Mouse (Mus musculus): ENCODE results near the gene Nploc4. TPM values are rescaled to one million over a fixed set of nuclear protein-coding genes. Genes with fewer than 3 reads are reported as not detected.
A peak's percentile ranks its signal among the peaks of the same experiment; 100 is the strongest.

Gene Nploc4
- polyA plus RNA-seq, 1 experiment = 61.8 TPM

DNA sequence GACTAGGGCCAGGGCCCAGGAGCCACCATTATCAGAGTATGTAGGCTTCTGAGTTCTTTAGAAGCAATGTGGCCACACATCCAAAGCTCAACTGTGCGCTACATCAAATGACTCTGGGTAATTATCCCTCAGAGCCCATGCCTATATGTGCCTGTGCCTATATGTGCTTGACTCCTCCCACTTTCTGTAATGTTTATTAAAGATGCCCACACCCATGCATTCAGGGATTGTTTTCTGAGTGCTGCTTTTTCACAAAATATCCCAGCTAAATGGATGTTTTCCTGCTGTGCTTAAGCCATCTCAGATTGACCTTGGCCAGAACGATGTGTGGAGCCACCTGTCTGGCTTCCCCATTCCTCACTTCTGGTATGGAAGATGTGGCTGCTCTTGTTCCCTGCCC, 26.0 kb upstream of the Nploc4 start:
- H3K4me3 ChIP-seq = no peak overlapping the region
- H3K79me2 ChIP-seq (ENCODE audit: control insufficient read depth, insufficient read depth) = peaks cover 28% of the 10 kb centered on the region
- peaks cover 15% of the 10 kb centered on the region for H3K36me3 ChIP-seq (ENCODE audit: control insufficient read depth, insufficient read depth)
- H3ac ChIP-seq (ENCODE audit: control insufficient read depth, insufficient read length) = no peak overlapping the region
- TF ChIP-seq REST (IDR thresholded peaks at IDR 0.05; ENCODE audit: insufficient read depth, insufficient read length) (no peak), E2F4 (IDR thresholded peaks at IDR 0.05; ENCODE audit: insufficient read depth) (no peak), TCF12 (IDR thresholded peaks at IDR 0.05; ENCODE audit: insufficient read depth, poor library complexity, severe bottlenecking) (no peak), MYOD1 (IDR thresholded peaks at IDR 0.05; ENCODE audit: control insufficient read depth in 1 of 3, insufficient read length in 2 of 3, low read depth in 2 of 3) (no peak), MYOG (IDR thresholded peaks at IDR 0.05; ENCODE audit: control insufficient read depth in 1 of 3, insufficient read depth in 1 of 3, insufficient read length in 2 of 3, low read depth in 2 of 3) (no peak), CEBPB (IDR thresholded peaks at IDR 0.05; ENCODE audit: insufficient read depth, poor library complexity, severe bottlenecking) (no peak), SRF (IDR thresholded peaks at IDR 0.05; ENCODE audit: control insufficient read depth, insufficient read length, low read depth) (no peak), USF1 (IDR thresholded peaks at IDR 0.05; ENCODE audit: low read depth) (no peak), MAX (IDR thresholded peaks at IDR 0.05; ENCODE audit: low read depth) (no peak), POLR2A (IDR thresholded peaks at IDR 0.05; ENCODE audit: insufficient read length, low read depth) (no peak), TCF3 (IDR thresholded peaks at IDR 0.05; ENCODE audit: insufficient read length, low read depth) (no peak), POLR2AphosphoS2 (IDR thresholded peaks at IDR 0.05; ENCODE audit: insufficient read length, low read depth) (no peak)
- no peak overlapping the region for H3K4me2 ChIP-seq (ENCODE audit: low read depth)
- H3K27me3 ChIP-seq (ENCODE audit: control insufficient read depth, insufficient read depth, insufficient read length) = no peaks in the 10 kb centered on the region

DNA sequence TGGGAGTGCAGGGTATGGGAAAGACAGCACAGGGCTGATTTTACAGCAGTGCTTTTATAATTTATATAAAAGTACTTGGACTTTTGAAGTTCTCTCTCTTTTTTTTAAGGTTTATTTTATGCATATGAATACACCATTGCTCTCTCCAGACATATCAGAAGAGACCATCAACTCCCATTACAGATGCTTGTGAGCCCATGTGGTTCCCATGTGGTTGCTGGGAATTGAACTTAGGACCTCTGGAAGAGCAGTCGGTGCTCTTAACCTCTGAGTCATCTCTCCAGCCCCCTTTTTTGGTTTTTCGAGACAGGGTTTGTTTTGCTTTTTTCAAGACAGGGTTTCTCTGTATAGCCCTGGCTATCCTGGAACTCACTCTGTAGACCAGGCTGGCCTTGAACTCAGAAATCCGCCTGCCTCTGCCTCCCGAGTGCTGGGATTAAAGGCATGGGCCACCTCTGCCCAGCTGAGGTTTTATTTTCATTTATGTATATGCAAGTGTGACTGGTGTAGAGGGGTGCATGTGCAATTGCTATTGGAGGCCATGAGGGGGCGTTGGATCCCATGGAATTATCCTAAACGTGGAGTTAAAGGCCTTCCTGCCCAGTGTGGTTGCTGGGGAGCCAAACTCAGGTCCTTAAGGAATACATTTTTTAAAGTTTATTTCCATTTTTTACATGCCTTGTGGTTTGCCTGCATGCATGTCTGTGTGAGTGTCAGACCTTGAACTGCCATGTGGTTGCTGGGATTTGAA, 21.5 kb upstream of the Nploc4 start:
- peaks cover 15% of the 10 kb centered on the region for H3K36me3 ChIP-seq (ENCODE audit: control insufficient read depth, insufficient read depth)
- peaks cover 17% of the 10 kb centered on the region for H3K79me2 ChIP-seq (ENCODE audit: control insufficient read depth, insufficient read depth)
- peak overlapping the region; percentile 99 for H3K4me2 ChIP-seq (ENCODE audit: low read depth)
- H3K27me3 ChIP-seq (ENCODE audit: control insufficient read depth, insufficient read depth, insufficient read length) = no peaks in the 10 kb centered on the region
- peak overlapping the region; percentile 80 for H3ac ChIP-seq (ENCODE audit: control insufficient read depth, insufficient read length)
- no peak for TF ChIP-seq E2F4 (IDR thresholded peaks at IDR 0.05; ENCODE audit: insufficient read depth)
- TF ChIP-seq USF1 (IDR thresholded peaks at IDR 0.05; ENCODE audit: low read depth) = no peak
- no peak for TF ChIP-seq REST (IDR thresholded peaks at IDR 0.05; ENCODE audit: insufficient read depth, insufficient read length)
- TF ChIP-seq POLR2AphosphoS2 (IDR thresholded peaks at IDR 0.05; ENCODE audit: insufficient read length, low read depth) = no peak
- no peak for TF ChIP-seq TCF12 (IDR thresholded peaks at IDR 0.05; ENCODE audit: insufficient read depth, poor library complexity, severe bottlenecking)
- TF ChIP-seq POLR2A (IDR thresholded peaks at IDR 0.05; ENCODE audit: insufficient read length, low read depth) = no peak
- TF ChIP-seq SRF (IDR thresholded peaks at IDR 0.05; ENCODE audit: control insufficient read depth, insufficient read length, low read depth) = no peak
- TF ChIP-seq MYOG (IDR thresholded peaks at IDR 0.05; ENCODE audit: control insufficient read depth in 1 of 3, insufficient read depth in 1 of 3, insufficient read length in 2 of 3, low read depth in 2 of 3) = no peak
- no peak for TF ChIP-seq MAX (IDR thresholded peaks at IDR 0.05; ENCODE audit: low read depth)
- TF ChIP-seq TCF3 (IDR thresholded peaks at IDR 0.05; ENCODE audit: insufficient read length, low read depth) = no peak
- TF ChIP-seq MYOD1 (IDR thresholded peaks at IDR 0.05; ENCODE audit: control insufficient read depth in 1 of 3, insufficient read length in 2 of 3, low read depth in 2 of 3) = no peak
- no peak for TF ChIP-seq CEBPB (IDR thresholded peaks at IDR 0.05; ENCODE audit: insufficient read depth, poor library complexity, severe bottlenecking)
- peak overlapping the region; percentile 88 for H3K4me3 ChIP-seq

DNA sequence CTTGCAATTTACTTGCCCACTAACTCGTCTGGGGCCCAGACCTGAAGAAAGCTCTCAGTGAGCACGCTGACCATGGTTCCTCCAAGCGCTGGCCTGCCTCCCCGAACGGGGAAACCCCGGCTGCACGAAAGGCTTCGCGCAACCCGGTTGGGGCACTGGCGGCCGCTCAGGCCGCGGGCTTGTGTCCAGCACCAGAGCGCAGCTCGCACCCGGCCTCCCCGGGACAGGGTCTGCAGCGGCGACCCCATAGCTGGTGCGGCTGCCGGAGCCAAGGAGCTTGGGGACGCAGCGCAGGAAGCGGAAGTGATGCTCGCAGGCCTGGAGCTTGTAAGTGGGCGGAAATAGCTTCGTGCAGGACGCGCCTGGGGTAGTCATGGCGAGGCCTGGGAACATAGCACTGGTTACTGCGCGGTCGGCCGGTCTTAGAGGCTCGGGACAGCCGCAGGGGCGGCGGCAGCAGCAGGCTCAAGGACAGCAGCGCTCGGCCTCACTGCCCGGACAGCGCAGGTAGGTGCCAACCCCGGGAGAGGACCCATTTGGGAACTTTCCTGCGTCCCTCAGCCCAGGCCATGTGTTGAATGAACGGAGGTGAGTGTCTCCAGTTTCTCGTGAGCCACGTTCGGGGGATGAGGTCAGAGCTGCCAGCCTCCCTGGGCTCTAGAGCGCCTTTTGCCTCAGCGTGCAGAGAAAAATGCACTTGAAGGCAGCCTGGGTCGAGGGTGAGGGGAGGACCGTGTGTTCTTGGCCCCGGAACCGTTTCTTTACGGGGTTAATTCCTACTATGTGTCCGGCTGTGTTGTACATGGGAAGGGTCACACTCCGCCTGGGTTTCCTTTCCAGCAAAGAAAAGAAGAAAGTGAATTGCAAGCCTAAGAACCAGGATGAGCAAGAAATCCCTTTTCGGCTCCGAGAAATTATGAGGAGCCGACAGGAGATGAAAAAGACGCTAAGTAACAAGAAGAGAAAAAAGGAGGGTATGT, 20.6 kb upstream of the Nploc4 start, which contains the start of the genes Oxld1 and Ccdc137:
Oxld1 (minus strand) TSS at position 297 of the 980 bp plus-strand sequence.
Ccdc137 (plus strand) TSS at position 344 of the 980 bp plus-strand sequence.
- Histone ChIP-seq H3K4me3 (peak within 1 kb of the TSS; percentile 88), H3K79me2 (ENCODE audit: control insufficient read depth, insufficient read depth) (peaks cover 17% of the 10 kb centered on the region), H3K4me2 (ENCODE audit: low read depth) (peak within 1 kb of the TSS; percentile 99), H3K27me3 (ENCODE audit: control insufficient read depth, insufficient read depth, insufficient read length) (no peaks in the 10 kb centered on the region), H3K36me3 (ENCODE audit: control insufficient read depth, insufficient read depth) (peaks cover 14% of the 10 kb centered on the region), H3ac (ENCODE audit: control insufficient read depth, insufficient read length) (peak within 1 kb of the TSS; percentile 80)
- no peak for TF ChIP-seq USF1 (IDR thresholded peaks at IDR 0.05; ENCODE audit: low read depth)
- peak; percentile 87 for TF ChIP-seq POLR2A (IDR thresholded peaks at IDR 0.05; ENCODE audit: insufficient read length, low read depth)
- peak; percentile 87 for TF ChIP-seq POLR2AphosphoS2 (IDR thresholded peaks at IDR 0.05; ENCODE audit: insufficient read length, low read depth)

DNA sequence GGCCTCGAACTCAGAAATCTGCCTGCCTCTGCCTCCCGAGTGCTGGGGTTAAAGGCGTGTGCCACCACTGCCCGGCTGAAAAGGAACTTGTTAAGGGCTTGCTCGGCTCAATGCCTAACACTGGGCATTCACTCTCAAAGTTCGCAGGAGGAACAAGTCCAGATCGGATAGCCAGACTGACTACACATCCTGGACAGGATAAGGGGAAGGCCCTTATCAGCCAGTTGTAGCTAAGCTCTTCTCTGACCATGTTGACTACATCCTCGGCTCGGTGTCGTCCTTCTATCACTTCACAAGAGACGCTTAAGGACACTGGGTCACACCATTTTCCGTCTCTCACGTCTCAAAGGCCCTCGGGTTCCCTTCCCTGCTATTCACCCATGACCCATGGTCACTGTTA, 19.9 kb upstream of the Nploc4 start:
- H3K4me2 ChIP-seq (ENCODE audit: low read depth) = peak overlapping the region; percentile 93
- no peak for TF ChIP-seq REST (IDR thresholded peaks at IDR 0.05; ENCODE audit: insufficient read depth, insufficient read length)
- TF ChIP-seq MAX (IDR thresholded peaks at IDR 0.05; ENCODE audit: low read depth) = no peak
- no peak for TF ChIP-seq TCF3 (IDR thresholded peaks at IDR 0.05; ENCODE audit: insufficient read length, low read depth)
- no peak for TF ChIP-seq MYOD1 (IDR thresholded peaks at IDR 0.05; ENCODE audit: control insufficient read depth in 1 of 3, insufficient read length in 2 of 3, low read depth in 2 of 3)
- no peak for TF ChIP-seq CEBPB (IDR thresholded peaks at IDR 0.05; ENCODE audit: insufficient read depth, poor library complexity, severe bottlenecking)
- TF ChIP-seq USF1 (IDR thresholded peaks at IDR 0.05; ENCODE audit: low read depth) = no peak
- no peak for TF ChIP-seq TCF12 (IDR thresholded peaks at IDR 0.05; ENCODE audit: insufficient read depth, poor library complexity, severe bottlenecking)
- no peak for TF ChIP-seq POLR2A (IDR thresholded peaks at IDR 0.05; ENCODE audit: insufficient read length, low read depth)
- no peak for TF ChIP-seq POLR2AphosphoS2 (IDR thresholded peaks at IDR 0.05; ENCODE audit: insufficient read length, low read depth)
- H3ac ChIP-seq (ENCODE audit: control insufficient read depth, insufficient read length) = peak overlapping the region; percentile 80
- peaks cover 7% of the 10 kb centered on the region for H3K36me3 ChIP-seq (ENCODE audit: control insufficient read depth, insufficient read depth)
- peaks cover 17% of the 10 kb centered on the region for H3K79me2 ChIP-seq (ENCODE audit: control insufficient read depth, insufficient read depth)
- H3K27me3 ChIP-seq (ENCODE audit: control insufficient read depth, insufficient read depth, insufficient read length) = no peaks in the 10 kb centered on the region
- peak overlapping the region; percentile 88 for H3K4me3 ChIP-seq

All from myocyte (in vitro differentiated cells).